Mouse (Mus musculus): ENCODE measurements around the gene Fubp3. TPM values are rescaled to one million over a fixed set of nuclear protein-coding genes. Genes with fewer than 3 reads are reported as not detected.

Gene Fubp3
- polyA plus RNA-seq, 1 experiment from 2014 or later, result 89.5 TPM

DNA sequence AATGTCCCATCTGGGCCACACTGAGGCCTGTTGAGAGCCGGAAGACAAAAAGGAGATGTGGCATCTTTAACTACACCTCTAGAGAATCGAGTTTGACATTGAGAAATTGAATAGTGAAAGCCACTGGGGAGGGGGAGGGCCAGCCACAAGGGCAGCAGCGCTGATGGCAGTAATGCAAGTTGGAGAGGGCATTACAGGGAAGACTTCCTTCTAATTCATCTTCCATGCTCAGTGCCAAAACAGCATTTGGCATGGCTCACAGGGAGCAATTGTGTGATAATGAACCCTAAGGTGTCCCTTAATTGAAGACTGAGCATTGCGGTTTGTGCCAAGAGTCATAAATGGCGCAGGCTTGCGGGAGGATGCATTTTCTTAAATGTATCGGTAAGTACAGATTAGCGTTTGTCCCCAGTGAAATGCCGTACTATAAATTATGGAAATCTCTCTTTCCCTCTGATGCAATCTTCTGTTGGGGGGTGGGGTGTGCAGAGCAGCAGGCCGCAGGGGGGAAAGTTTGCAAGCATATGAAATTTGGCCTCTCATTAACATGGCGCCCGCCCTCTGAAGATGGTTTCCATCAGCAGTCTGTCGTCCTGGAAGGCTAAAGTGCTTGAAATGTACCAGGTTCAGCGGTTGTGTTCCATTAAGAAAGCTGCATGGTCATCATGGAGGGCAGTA is 46.2 kb downstream of the Fubp3 start:
- peaks cover 34% of the 10 kb centered on the region for H3K36me3 ChIP-seq (ENCODE audit: insufficient read depth)
- no peak for ATAC-seq (ENCODE audit: insufficient read depth)

DNA sequence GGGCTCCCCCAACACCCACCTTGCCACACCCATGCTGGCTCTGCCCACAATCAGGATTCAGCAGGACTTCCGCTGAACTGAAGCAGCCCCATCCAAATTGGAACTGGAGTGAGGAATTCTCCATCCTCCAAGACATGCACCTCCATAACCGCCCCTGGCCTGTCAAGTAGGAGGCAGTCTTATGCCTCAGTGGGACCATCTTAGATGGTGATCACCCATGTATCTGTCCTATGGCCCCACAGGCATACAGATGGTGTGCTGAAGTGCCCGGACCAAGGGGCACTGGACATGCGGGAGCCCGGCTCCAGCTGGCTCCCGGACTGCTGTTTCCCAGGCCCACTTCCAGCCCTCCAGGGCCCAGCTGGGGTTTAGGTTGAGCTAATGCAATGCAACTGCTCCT is 46.8 kb downstream of the Fubp3 start:
- Histone ChIP-seq H3K27me3 (ENCODE audit: insufficient read depth, low read length) (no peaks in the 10 kb centered on the region), H3K9me3 (ENCODE audit: low read depth, low read length) (no peaks in the 10 kb centered on the region), H3K36me3 (ENCODE audit: insufficient read depth) (peaks cover 29% of the 10 kb centered on the region), H3K9ac (no peak overlapping the region), H3K4me3 (ENCODE audit: low read depth, low read length) (no peak overlapping the region), H3K4me2 (no peak overlapping the region), H3K27ac (ENCODE audit: low read depth) (no peak overlapping the region), H3K4me1 (ENCODE audit: insufficient read depth) (no peaks in the 10 kb centered on the region)
- ATAC-seq (ENCODE audit: insufficient read depth) (no peak), DNase-seq (no peak)
- TF ChIP-seq CTCF (IDR thresholded peaks at IDR 0.05; ENCODE audit: low read depth), result no peak
- 92% methylated on average over 6 of the region's 6 CpGs for WGBS

More for the DNA sequence above, 46.2 kb downstream of the Fubp3 start:
- no peak overlapping the region for H3K9ac ChIP-seq
- 77% methylated on average over 14 of the region's 14 CpGs for WGBS
- H3K4me3 ChIP-seq (ENCODE audit: low read depth, low read length), result no peak overlapping the region
- no peak overlapping the region for H3K4me2 ChIP-seq
- H3K27me3 ChIP-seq (ENCODE audit: insufficient read depth, low read length), result no peaks in the 10 kb centered on the region
- H3K9me3 ChIP-seq (ENCODE audit: low read depth, low read length), result no peaks in the 10 kb centered on the region
- no peak for TF ChIP-seq CTCF (IDR thresholded peaks at IDR 0.05; ENCODE audit: low read depth)
- no peak for DNase-seq
- no peak overlapping the region for H3K27ac ChIP-seq (ENCODE audit: low read depth)
- H3K4me1 ChIP-seq (ENCODE audit: insufficient read depth), result no peaks in the 10 kb centered on the region

DNA sequence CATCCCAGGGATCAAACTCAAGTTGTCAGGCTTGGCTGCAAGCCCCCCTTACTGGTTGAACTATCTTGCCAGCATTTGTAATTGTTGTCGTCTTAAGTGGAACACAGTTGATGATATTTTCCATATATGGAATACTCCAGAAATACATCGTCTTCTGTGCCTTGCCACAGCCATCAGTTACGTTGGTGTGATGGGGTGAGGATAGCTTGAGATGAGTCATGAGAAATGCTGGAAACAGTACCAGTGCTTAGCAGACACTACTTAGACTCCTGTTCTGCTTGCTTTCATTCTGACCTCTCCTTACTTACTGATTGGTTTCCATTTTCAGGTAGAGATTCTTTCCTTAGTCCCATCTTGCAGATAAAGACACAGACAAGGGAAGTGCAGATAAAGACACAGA is 61.1 kb downstream of the Fubp3 start:
- Histone ChIP-seq H3K4me1 (ENCODE audit: insufficient read depth) (peaks cover 7% of the 10 kb centered on the region; the same call in 1 of the 2 replicates), H3K4me3 (ENCODE audit: low read depth, low read length) (no peak overlapping the region), H3K4me2 (no peak overlapping the region), H3K9ac (no peak overlapping the region), H3K27me3 (ENCODE audit: insufficient read depth, low read length) (peaks cover 70% of the 10 kb centered on the region), H3K9me3 (ENCODE audit: low read depth, low read length) (no peaks in the 10 kb centered on the region), H3K27ac (ENCODE audit: low read depth) (no peak overlapping the region), H3K36me3 (ENCODE audit: insufficient read depth) (no peaks in the 10 kb centered on the region)
- 35% methylated on average over 3 of the region's 3 CpGs for WGBS
- no peak for TF ChIP-seq CTCF (IDR thresholded peaks at IDR 0.05; ENCODE audit: low read depth)
- ATAC-seq (ENCODE audit: insufficient read depth) (no peak), DNase-seq (no peak)

DNA sequence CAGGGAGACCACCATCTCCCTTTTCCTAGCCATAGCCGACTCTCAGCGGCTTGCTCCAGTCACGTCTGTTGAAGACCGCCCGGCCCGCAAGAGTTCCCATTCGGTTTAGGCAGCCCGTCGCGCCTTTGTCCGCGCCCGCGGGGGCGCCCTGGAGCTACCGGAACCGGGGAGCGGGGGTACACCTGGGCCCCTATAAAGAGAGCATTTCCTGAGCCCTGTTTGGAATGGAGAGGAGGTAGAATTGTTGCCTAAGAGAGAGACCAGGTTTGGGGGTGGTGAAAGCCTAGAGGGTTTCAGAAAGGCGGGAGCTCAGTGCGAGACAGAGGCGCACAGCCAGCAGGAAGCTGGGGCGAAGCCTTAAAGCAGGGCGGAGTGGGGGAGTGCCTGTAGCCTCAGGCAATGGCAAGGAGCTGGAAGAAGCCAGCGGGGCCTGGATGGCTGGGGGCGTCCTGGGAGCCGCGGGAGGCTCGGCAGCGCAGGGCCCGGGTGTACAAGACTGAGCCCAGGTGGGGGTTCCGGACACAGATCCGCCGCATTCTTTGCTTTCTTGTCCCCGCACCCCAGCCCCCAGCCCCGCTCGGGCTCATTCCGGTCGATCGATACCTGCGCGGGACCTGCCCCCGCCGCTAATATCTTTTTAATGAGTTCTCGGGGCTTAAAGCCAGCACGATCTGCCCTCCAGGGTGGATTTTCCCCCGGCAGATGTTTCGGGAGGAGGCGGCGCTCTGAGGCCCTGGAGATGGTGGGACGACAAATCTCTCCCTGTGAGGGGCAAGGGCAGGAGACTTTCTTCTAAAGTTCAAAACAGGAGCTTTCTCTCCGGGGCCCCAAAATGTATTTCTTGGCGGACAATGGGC is 63.1 kb downstream of the Fubp3 start:
- Histone ChIP-seq H3K27ac (ENCODE audit: low read depth) (no peak overlapping the region), H3K4me3 (ENCODE audit: low read depth, low read length) (peak overlapping the region; percentile 18; the same call in 1 of the 2 replicates), H3K9me3 (ENCODE audit: low read depth, low read length) (no peaks in the 10 kb centered on the region), H3K4me1 (ENCODE audit: insufficient read depth) (peaks cover 7% of the 10 kb centered on the region; the same call in 1 of the 2 replicates), H3K9ac (no peak overlapping the region; the same call in 1 of the 2 replicates), H3K36me3 (ENCODE audit: insufficient read depth) (no peaks in the 10 kb centered on the region), H3K4me2 (peak overlapping the region; percentile 44), H3K27me3 (ENCODE audit: insufficient read depth, low read length) (peaks cover 89% of the 10 kb centered on the region)
- peak; percentile 41 for DNase-seq
- no peak for ATAC-seq (ENCODE audit: insufficient read depth)
- WGBS, result under 1% methylated on average over 52 of the region's 52 CpGs
- no peak for TF ChIP-seq CTCF (IDR thresholded peaks at IDR 0.05; ENCODE audit: low read depth)

DNA sequence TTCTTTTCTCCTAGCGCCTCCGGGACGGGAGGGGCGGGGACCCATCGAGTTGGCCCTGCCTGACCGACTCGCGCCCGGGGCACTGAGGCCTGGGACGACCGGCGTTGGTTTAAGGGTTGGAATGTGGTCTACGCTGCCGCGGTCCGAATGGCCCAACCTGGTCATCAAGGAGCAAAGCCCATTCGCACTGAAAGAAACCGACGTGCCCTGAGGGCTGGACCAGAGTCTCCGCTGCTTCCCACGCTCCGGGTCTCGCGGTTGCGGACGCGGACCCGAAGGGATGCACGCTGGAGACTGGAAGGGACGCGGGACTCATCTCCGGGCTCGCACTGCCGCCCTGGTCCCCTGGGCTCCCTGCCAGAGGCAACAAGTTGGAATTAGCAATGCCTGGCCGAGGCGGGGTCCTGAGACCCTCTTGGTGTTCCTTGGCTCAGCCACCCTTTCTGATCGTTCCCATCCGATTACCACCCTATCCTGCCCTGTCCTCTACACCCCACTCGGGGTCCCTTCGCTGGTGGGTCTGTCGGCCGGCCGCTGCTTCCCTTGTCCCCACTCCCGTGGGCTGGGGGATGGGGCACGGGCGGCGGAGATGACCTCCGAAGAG is 63.8 kb downstream of the Fubp3 start:
- DNase-seq (no peak), ATAC-seq (ENCODE audit: insufficient read depth) (no peak)
- no peak overlapping the region for H3K9ac ChIP-seq
- H3K4me1 ChIP-seq (ENCODE audit: insufficient read depth), result peaks cover 7% of the 10 kb centered on the region; the same call in 1 of the 2 replicates
- TF ChIP-seq CTCF (IDR thresholded peaks at IDR 0.05; ENCODE audit: low read depth), result no peak
- peaks cover 97% of the 10 kb centered on the region for H3K27me3 ChIP-seq (ENCODE audit: insufficient read depth, low read length)
- peak overlapping the region; percentile 18 for H3K4me3 ChIP-seq (ENCODE audit: low read depth, low read length)
- no peak overlapping the region for H3K27ac ChIP-seq (ENCODE audit: low read depth)
- peak overlapping the region; percentile 44 for H3K4me2 ChIP-seq
- H3K36me3 ChIP-seq (ENCODE audit: insufficient read depth), result no peaks in the 10 kb centered on the region
- no peaks in the 10 kb centered on the region for H3K9me3 ChIP-seq (ENCODE audit: low read depth, low read length)
- WGBS, result under 1% methylated on average over 48 of the region's 48 CpGs

DNA sequence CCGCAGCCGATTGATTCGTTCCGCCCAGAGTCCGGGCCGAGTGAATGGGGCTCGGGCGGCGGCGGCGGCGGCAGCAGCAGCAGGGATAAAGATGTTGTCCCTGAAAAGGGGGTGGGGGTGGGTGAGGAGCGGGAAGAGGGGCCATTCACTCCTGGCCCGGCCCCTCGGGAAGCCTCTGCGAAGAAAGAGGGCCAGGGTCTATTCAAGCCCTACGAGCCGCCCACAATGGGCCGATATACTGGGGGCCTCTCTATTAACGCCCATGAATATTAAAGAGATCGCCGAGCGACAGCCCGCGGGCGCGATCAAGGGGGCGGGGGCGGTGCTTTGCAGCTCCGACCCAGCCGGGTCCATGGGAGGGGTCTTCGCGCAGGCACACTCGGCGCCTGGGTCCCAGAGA is 64.3 kb downstream of the Fubp3 start:
- H3K27ac ChIP-seq (ENCODE audit: low read depth), result no peak overlapping the region
- H3K4me2 ChIP-seq, result peak overlapping the region; percentile 44
- WGBS, result under 1% methylated on average over 35 of the region's 35 CpGs
- ATAC-seq (ENCODE audit: insufficient read depth) (no peak), DNase-seq (no peak)
- TF ChIP-seq CTCF (IDR thresholded peaks at IDR 0.05; ENCODE audit: low read depth), result no peak
- H3K9ac ChIP-seq, result no peak overlapping the region
- H3K4me3 ChIP-seq (ENCODE audit: low read depth, low read length), result peak overlapping the region; percentile 18
- no peaks in the 10 kb centered on the region for H3K9me3 ChIP-seq (ENCODE audit: low read depth, low read length)
- H3K36me3 ChIP-seq (ENCODE audit: insufficient read depth), result no peaks in the 10 kb centered on the region
- H3K4me1 ChIP-seq (ENCODE audit: insufficient read depth), result peaks cover 7% of the 10 kb centered on the region; the same call in 1 of the 2 replicates
- peaks cover 98% of the 10 kb centered on the region for H3K27me3 ChIP-seq (ENCODE audit: insufficient read depth, low read length)

DNA sequence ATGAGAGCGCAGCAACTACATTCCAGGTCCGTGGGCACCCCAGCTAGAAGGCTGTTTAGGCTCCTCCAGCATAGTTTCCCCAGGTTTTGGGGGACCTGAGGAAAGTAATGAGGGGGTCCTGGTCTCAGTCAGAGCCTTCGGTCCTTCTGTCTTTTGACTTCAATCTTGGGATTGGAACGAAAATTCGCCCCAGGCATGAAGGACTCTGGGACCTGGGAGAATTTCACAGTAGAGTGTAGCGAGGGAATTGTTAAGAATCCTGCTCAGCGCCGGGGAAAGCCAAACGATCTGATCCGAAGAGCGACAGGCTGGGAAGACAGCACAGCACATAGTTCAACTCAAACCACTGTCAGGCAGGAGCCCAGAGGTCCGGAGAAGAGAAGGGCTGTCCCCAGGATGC is 64.9 kb downstream of the Fubp3 start:
- Histone ChIP-seq H3K9me3 (ENCODE audit: low read depth, low read length) (no peaks in the 10 kb centered on the region), H3K36me3 (ENCODE audit: insufficient read depth) (no peaks in the 10 kb centered on the region), H3K9ac (no peak overlapping the region), H3K4me1 (ENCODE audit: insufficient read depth) (peaks cover 7% of the 10 kb centered on the region; the same call in 1 of the 2 replicates), H3K27ac (ENCODE audit: low read depth) (no peak overlapping the region), H3K4me3 (ENCODE audit: low read depth, low read length) (no peak overlapping the region; the same call in 1 of the 2 replicates), H3K27me3 (ENCODE audit: insufficient read depth, low read length) (peaks cover 100% of the 10 kb centered on the region), H3K4me2 (no peak overlapping the region)
- DNase-seq (no peak), ATAC-seq (ENCODE audit: insufficient read depth) (no peak)
- under 1% methylated on average over 12 of the region's 12 CpGs for WGBS
- TF ChIP-seq CTCF (IDR thresholded peaks at IDR 0.05; ENCODE audit: low read depth), result no peak

Measured in lung, embryonic 14.5 days (tissue).